Mouse (Mus musculus): Measurements from ENCODE around the gene Ngrn.

DNA sequence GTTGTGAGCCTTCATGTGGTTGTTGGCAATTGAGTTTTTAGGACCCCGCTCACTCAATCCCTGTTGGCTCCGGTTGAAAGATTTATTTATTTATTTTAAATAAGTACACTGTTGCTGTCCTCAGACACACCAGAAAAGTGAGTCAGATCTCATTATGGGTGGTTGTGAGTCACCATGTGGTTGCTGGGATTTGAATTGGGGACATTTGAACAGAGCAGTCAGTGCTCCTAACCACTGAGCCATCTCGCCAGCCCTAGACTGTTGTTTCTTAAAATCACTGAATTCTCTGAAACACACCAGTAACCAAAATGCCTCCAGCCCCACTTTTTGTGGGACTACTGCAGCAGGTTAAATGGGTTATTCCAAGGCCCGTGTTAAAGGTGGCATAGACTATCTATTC lies 37.7 kb downstream of the Ngrn start:
- no peak for TF ChIP-seq CTCF (IDR thresholded peaks at IDR 0.05; ENCODE audit: extremely low read depth, insufficient read length, insufficient replicate concordance, low read depth, low read length)
- no peak for TF ChIP-seq POLR2A (IDR thresholded peaks at IDR 0.05; ENCODE audit: low read depth, low read length)

Data from small intestine, adult 2 months (tissue).